Mouse (Mus musculus): ENCODE data around the gene Ttc32. TPM values are rescaled to one million over a fixed set of nuclear protein-coding genes. Genes with fewer than 3 reads are reported as not detected.

Ttc32 gene
- polyA plus RNA-seq, 1 experiment from 2014 or later: 23.8 TPM

GRCm38 (mm10) chr12:9048090-9048489 lies 18.3 kb downstream of the Ttc32 start:
- Histone ChIP-seq H3K4me3 (no peak overlapping the region), H3K27me3 (no peaks in the 10 kb centered on the region), H3K27ac (no peak overlapping the region), H3K36me3 (0 out of 2 replicates have a peak, but pooled peaks cover 6% of the 10 kb centered on the region), H3K4me1 (no peaks in the 10 kb centered on the region), H3K9ac (no peak overlapping the region), H3K4me2 (no peak overlapping the region), H3K9me3 (no peaks in the 10 kb centered on the region)
- ATAC-seq (ENCODE audit: borderline replicate concordance, extremely low read depth, low FRiP score, low TSS enrichment): no peak
- WGBS: 51% methylated on average over 8 of the region's 8 CpGs

GRCm38 (mm10) chr12:9050824-9051223 lies 21.0 kb downstream of the Ttc32 start:
- Histone ChIP-seq H3K27ac (no peak overlapping the region), H3K9me3 (no peaks in the 10 kb centered on the region), H3K9ac (no peak overlapping the region), H3K4me3 (no peak overlapping the region), H3K4me1 (peaks cover 12% of the 10 kb centered on the region; the same call in 1 of the 2 replicates), H3K4me2 (no peak overlapping the region), H3K27me3 (no peaks in the 10 kb centered on the region), H3K36me3 (no peaks in the 10 kb centered on the region)
- ATAC-seq (ENCODE audit: borderline replicate concordance, extremely low read depth, low FRiP score, low TSS enrichment): no peak
- 33% methylated on average over 6 of the region's 6 CpGs for WGBS

GRCm38 (mm10) chr12:9052075-9052829 lies 22.5 kb downstream of the Ttc32 start:
- Histone ChIP-seq H3K36me3 (no peaks in the 10 kb centered on the region), H3K4me2 (no peak overlapping the region), H3K4me1 (peaks cover 12% of the 10 kb centered on the region; the same call in 1 of the 2 replicates), H3K9ac (no peak overlapping the region), H3K9me3 (no peaks in the 10 kb centered on the region), H3K4me3 (no peak overlapping the region), H3K27ac (no peak overlapping the region), H3K27me3 (no peaks in the 10 kb centered on the region)
- peak; percentile 43; the same call in 1 of the 2 replicates for ATAC-seq (ENCODE audit: borderline replicate concordance, extremely low read depth, low FRiP score, low TSS enrichment)
- 53% methylated on average over 8 of the region's 8 CpGs for WGBS

- Histone ChIP-seq H3K27ac (no peak overlapping the region), H3K36me3 (no peaks in the 10 kb centered on the region), H3K4me2 (no peak overlapping the region), H3K9ac (no peak overlapping the region), H3K4me3 (no peak overlapping the region), H3K9me3 (no peaks in the 10 kb centered on the region), H3K4me1 (peaks cover 12% of the 10 kb centered on the region; the same call in 1 of the 2 replicates), H3K27me3 (no peaks in the 10 kb centered on the region)
- WGBS: 59% methylated on average over 7 of the region's 7 CpGs
- ATAC-seq (ENCODE audit: borderline replicate concordance, extremely low read depth, low FRiP score, low TSS enrichment): no peak
Measured at GRCm38 (mm10) chr12:9053345-9053744, 23.5 kb downstream of the Ttc32 start.

- Histone ChIP-seq H3K4me3 (no peak overlapping the region), H3K4me2 (no peak overlapping the region), H3K9me3 (no peaks in the 10 kb centered on the region), H3K27me3 (no peaks in the 10 kb centered on the region), H3K36me3 (no peaks in the 10 kb centered on the region), H3K4me1 (peaks cover 12% of the 10 kb centered on the region; the same call in 1 of the 2 replicates), H3K9ac (no peak overlapping the region), H3K27ac (no peak overlapping the region)
- 71% methylated on average over 2 of the region's 2 CpGs for WGBS
- no peak for ATAC-seq (ENCODE audit: borderline replicate concordance, extremely low read depth, low FRiP score, low TSS enrichment)
Measured at GRCm38 (mm10) chr12:9054012-9054411, 24.2 kb downstream of the Ttc32 start.

- ATAC-seq (ENCODE audit: borderline replicate concordance, extremely low read depth, low FRiP score, low TSS enrichment): no peak
- Histone ChIP-seq H3K4me1 (peaks cover 12% of the 10 kb centered on the region; the same call in 1 of the 2 replicates), H3K27ac (peak overlapping the region; percentile 11; the same call in 1 of the 2 replicates), H3K9ac (no peak overlapping the region), H3K27me3 (no peaks in the 10 kb centered on the region), H3K36me3 (no peaks in the 10 kb centered on the region), H3K9me3 (no peaks in the 10 kb centered on the region), H3K4me3 (no peak overlapping the region), H3K4me2 (no peak overlapping the region)
- 35% methylated on average over 11 of the region's 11 CpGs for WGBS
Measured at GRCm38 (mm10) chr12:9055269-9055668, 25.5 kb downstream of the Ttc32 start.

- Histone ChIP-seq H3K36me3 (no peaks in the 10 kb centered on the region), H3K27me3 (no peaks in the 10 kb centered on the region), H3K9me3 (no peaks in the 10 kb centered on the region), H3K4me3 (no peak overlapping the region), H3K9ac (no peak overlapping the region), H3K27ac (no peak overlapping the region), H3K4me1 (peaks cover 8% of the 10 kb centered on the region; the same call in 1 of the 2 replicates), H3K4me2 (no peak overlapping the region)
- 92% methylated on average over 3 of the region's 3 CpGs for WGBS
- ATAC-seq (ENCODE audit: borderline replicate concordance, extremely low read depth, low FRiP score, low TSS enrichment): no peak
Measured at GRCm38 (mm10) chr12:9059502-9059901, 29.7 kb downstream of the Ttc32 start.

- Histone ChIP-seq H3K9me3 (no peaks in the 10 kb centered on the region), H3K27me3 (no peaks in the 10 kb centered on the region), H3K4me1 (peaks cover 4% of the 10 kb centered on the region; the same call in 1 of the 2 replicates), H3K4me3 (no peak overlapping the region), H3K27ac (no peak overlapping the region), H3K9ac (no peak overlapping the region), H3K36me3 (no peaks in the 10 kb centered on the region), H3K4me2 (no peak overlapping the region)
- 82% methylated on average over 9 of the region's 9 CpGs for WGBS
- no peak for ATAC-seq (ENCODE audit: borderline replicate concordance, extremely low read depth, low FRiP score, low TSS enrichment)
Measured at GRCm38 (mm10) chr12:9059965-9060364, 30.2 kb downstream of the Ttc32 start.

GRCm38 (mm10) chr12:9063611-9064010 lies 33.8 kb downstream of the Ttc32 start:
- no peak for ATAC-seq (ENCODE audit: borderline replicate concordance, extremely low read depth, low FRiP score, low TSS enrichment)
- Histone ChIP-seq H3K27ac (no peak overlapping the region), H3K9me3 (no peaks in the 10 kb centered on the region), H3K9ac (no peak overlapping the region), H3K36me3 (no peaks in the 10 kb centered on the region), H3K4me2 (no peak overlapping the region), H3K4me1 (no peaks in the 10 kb centered on the region), H3K4me3 (no peak overlapping the region), H3K27me3 (no peaks in the 10 kb centered on the region)
- 73% methylated on average over 6 of the region's 6 CpGs for WGBS

- 85% methylated on average over 1 of the region's 1 CpGs for WGBS
Measured at GRCm38 (mm10) chr12:9071058-9071457, 41.3 kb downstream of the Ttc32 start.

GRCm38 (mm10) chr12:9071493-9071892 lies 41.7 kb downstream of the Ttc32 start:
- Histone ChIP-seq H3K27me3 (no peaks in the 10 kb centered on the region), H3K4me2 (no peak overlapping the region), H3K4me1 (0 out of 2 replicates have a peak, but pooled peaks cover 3% of the 10 kb centered on the region), H3K4me3 (no peak overlapping the region), H3K9ac (no peak overlapping the region), H3K36me3 (no peaks in the 10 kb centered on the region), H3K9me3 (no peaks in the 10 kb centered on the region), H3K27ac (no peak overlapping the region)
- ATAC-seq (ENCODE audit: borderline replicate concordance, extremely low read depth, low FRiP score, low TSS enrichment): no peak
- WGBS: 37% methylated on average over 4 of the region's 4 CpGs

More at GRCm38 (mm10) chr12:9071058-9071457, 41.3 kb downstream of the Ttc32 start:
- H3K27me3 ChIP-seq: no peaks in the 10 kb centered on the region
- no peaks in the 10 kb centered on the region for H3K9me3 ChIP-seq
- H3K9ac ChIP-seq: no peak overlapping the region
- no peak overlapping the region for H3K4me3 ChIP-seq
- H3K4me2 ChIP-seq: no peak overlapping the region
- 0 out of 2 replicates have a peak, but pooled peaks cover 3% of the 10 kb centered on the region for H3K4me1 ChIP-seq
- H3K27ac ChIP-seq: no peak overlapping the region
- ATAC-seq (ENCODE audit: borderline replicate concordance, extremely low read depth, low FRiP score, low TSS enrichment): no peak
- no peaks in the 10 kb centered on the region for H3K36me3 ChIP-seq

- H3K36me3 ChIP-seq: no peaks in the 10 kb centered on the region
- H3K9me3 ChIP-seq: no peaks in the 10 kb centered on the region
- no peak overlapping the region for H3K4me2 ChIP-seq
- no peaks in the 10 kb centered on the region for H3K4me1 ChIP-seq
- ATAC-seq (ENCODE audit: borderline replicate concordance, extremely low read depth, low FRiP score, low TSS enrichment): no peak
- WGBS: 67% methylated on average over 3 of the region's 3 CpGs
- H3K27ac ChIP-seq: no peak overlapping the region
- no peak overlapping the region for H3K4me3 ChIP-seq
- no peak overlapping the region for H3K9ac ChIP-seq
- no peaks in the 10 kb centered on the region for H3K27me3 ChIP-seq
Measured at GRCm38 (mm10) chr12:9077554-9078125, 47.8 kb downstream of the Ttc32 start.
